Mouse (Mus musculus): ENCODE data around the gene Slc16a8. TPM values are rescaled to one million over a fixed set of nuclear protein-coding genes. Genes with fewer than 3 reads are reported as not detected.

The Slc16a8 gene
- polyA plus RNA-seq (2012; rRNA removed), result 0.44 and 1.8 TPM in 2 replicates

GRCm38 (mm10) chr15:79254661-79255060 is at the start of gene Slc16a8:
Gene Slc16a8, minus strand, starts transcription at chr15:79254761.

DNA sequence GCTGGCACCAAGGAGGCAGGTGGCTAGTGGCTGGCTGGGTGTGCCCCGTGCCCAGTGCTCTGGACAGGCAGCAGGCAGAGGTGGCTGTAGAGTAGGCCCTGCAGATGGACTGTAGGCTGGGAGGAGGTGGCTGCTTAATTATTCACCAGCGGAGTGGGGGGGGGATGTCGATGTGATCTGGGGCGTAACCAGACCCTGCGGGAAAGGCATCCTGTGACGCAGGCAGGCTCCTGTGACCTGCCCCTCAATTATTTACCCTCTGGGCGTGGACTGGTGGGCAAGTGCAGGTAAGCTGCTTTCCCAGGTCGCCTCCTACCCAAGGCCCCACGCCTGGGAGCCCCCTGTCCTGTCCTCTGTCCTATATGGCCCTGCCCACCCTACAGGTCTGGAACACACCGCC is 30.8 kb upstream of the Slc16a8 start, which contains the start of gene Baiap2l2:
Gene Baiap2l2 (minus strand): TSS at position 139 of the 400 bp plus-strand sequence.

DNA sequence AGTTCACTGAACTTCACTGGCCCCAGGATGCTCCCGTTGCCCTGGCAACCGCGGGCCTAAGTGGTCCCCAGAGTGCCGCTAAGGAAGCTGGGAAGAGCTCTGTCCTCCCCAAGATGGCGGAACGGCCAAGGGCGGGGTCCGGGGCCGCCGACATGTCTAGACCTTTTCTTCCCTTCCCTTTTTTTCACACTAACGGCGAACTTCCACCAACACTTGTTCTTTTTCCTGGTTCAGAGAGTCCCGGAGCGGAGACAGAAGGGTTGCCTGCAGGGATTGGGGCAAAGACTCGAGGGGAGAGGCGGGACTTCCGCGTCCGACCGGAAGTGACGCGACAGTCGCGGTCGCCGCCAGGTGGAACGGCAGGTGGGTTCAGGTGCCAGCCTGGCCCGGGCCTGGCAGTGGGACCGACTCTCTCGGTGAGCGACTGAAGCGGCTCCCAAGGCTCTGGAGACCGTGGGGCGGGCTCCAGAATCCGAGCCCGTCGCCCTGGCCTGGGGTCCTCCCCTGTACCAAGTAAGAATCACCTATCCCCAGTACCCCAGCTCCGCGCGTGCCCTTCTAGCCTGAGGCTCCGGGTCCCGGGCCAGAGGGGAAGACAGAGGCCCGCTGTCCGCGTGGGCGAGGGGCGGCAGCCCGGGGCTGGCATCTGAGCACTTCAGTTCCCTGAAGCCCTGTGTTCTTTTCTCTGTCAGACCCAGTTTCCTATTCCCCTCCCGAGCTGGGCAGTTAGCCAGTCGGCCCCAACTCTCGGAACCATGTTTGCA is 25.3 kb downstream of the Slc16a8 start, which contains the start of the genes Pick1 and Gm49486:
Gene Pick1 (plus strand): TSS at position 116 of the 764 bp plus-strand sequence.
Gene Gm49486 (plus strand): TSS at position 334 of the 764 bp plus-strand sequence.

Other genes starting within 250 kb of the Slc16a8 start
- 248 and 259 TPM in 2 replicates for gene H1f0, start 226.3 kb downstream of the Slc16a8 start, polyA plus RNA-seq (2012; rRNA removed)
- gene Galr3, start 212.9 kb downstream of the Slc16a8 start, polyA plus RNA-seq (2012; rRNA removed), result 1.4 and 1.6 TPM in 2 replicates
- gene Ankrd54, start 191.9 kb downstream of the Slc16a8 start, polyA plus RNA-seq (2012; rRNA removed), result 64.5 and 65.7 TPM in 2 replicates
- 132 and 153 TPM in 2 replicates for gene Eif3l, start 179.6 kb downstream of the Slc16a8 start, polyA plus RNA-seq (2012; rRNA removed)
- 22.2 and 23.4 TPM in 2 replicates for gene Micall1, start 145.9 kb downstream of the Slc16a8 start, polyA plus RNA-seq (2012; rRNA removed)
- gene Polr2f, start 113.8 kb downstream of the Slc16a8 start, polyA plus RNA-seq (2012; rRNA removed), result 44.7 and 62.6 TPM in 2 replicates
- gene 1700088E04Rik, start 113.5 kb downstream of the Slc16a8 start, polyA plus RNA-seq (2012; rRNA removed), result 2.0 and 4.5 TPM in 2 replicates
- 9.8 and 10.4 TPM in 2 replicates for gene Sox10, start 89.5 kb downstream of the Slc16a8 start, polyA plus RNA-seq (2012; rRNA removed)
- 48.6 and 52.6 TPM in 2 replicates for gene Pick1, start 25.6 kb downstream of the Slc16a8 start, polyA plus RNA-seq (2012; rRNA removed)
- not detected in 2 replicates for gene Gm49486, start 25.4 kb downstream of the Slc16a8 start, polyA plus RNA-seq (2012; rRNA removed)
- 156 and 160 TPM in 2 replicates for gene Baiap2l2, start 30.8 kb upstream of the Slc16a8 start, polyA plus RNA-seq (2012; rRNA removed)
- gene Pla2g6, start 73.6 kb upstream of the Slc16a8 start, polyA plus RNA-seq (2012; rRNA removed), result 18.6 and 21.0 TPM in 2 replicates
- gene Maff, start 91.9 kb upstream of the Slc16a8 start, polyA plus RNA-seq (2012; rRNA removed), result 14.4 and 17.4 TPM in 2 replicates
- 179 and 187 TPM in 2 replicates for gene Tmem184b, start 148.8 kb upstream of the Slc16a8 start, polyA plus RNA-seq (2012; rRNA removed)
- 33.1 and 37.6 TPM in 2 replicates for gene Csnk1e, start 200.8 kb upstream of the Slc16a8 start, polyA plus RNA-seq (2012; rRNA removed)